Mouse (Mus musculus): ENCODE measurements around the gene Bhmt2.

- TF ChIP-seq CTCF (IDR thresholded peaks at IDR 0.05; ENCODE audit: borderline replicate concordance, control insufficient read depth, extremely low read depth, insufficient read depth, low read length, poor library complexity): no peak
- no peak for TF ChIP-seq POLR2A (IDR thresholded peaks at IDR 0.05; ENCODE audit: control insufficient read depth, extremely low read depth, insufficient read depth, low read length, poor library complexity)
Observed at GRCm38 (mm10) chr13:93667586-93667985, 6.5 kb downstream of the Bhmt2 start.
